Mouse (Mus musculus) cerebellum, adult 18-20 months (tissue): ENCODE data around the gene Elane.

ENCODE experiments used
- DNase-seq, 2 experiments: peaks; one replicate each; pipeline ENCODE4 v3.0.0; 2021

Elane gene

GRCm38 (mm10) chr10:79931797-79932196, 45.8 kb downstream of the Elane start:
- DNase-seq: peak in 1 of 2 experiments; percentile 4

DNA sequence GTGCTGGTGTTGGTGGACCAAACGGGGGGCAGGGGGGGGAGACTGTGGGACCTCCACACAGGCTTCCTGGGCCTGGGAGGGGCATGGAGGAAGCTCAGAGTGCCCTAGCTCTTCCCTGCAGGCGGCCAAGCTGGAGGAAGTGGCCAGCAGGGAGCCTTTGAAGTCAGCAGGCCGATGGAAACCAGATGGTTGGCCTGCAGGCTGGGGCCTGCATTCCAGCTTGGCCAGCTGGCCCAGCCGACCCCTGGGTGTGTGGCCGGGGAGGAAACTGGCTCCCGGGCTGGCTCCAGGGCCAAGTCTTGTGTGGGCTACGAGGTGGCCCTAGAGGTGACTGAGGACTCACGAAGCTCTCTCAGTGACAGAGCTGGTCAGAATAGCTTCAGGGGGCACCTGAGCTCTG, 46.7 kb downstream of the Elane start:
- peak; percentile 64 to 67 for DNase-seq

DNA sequence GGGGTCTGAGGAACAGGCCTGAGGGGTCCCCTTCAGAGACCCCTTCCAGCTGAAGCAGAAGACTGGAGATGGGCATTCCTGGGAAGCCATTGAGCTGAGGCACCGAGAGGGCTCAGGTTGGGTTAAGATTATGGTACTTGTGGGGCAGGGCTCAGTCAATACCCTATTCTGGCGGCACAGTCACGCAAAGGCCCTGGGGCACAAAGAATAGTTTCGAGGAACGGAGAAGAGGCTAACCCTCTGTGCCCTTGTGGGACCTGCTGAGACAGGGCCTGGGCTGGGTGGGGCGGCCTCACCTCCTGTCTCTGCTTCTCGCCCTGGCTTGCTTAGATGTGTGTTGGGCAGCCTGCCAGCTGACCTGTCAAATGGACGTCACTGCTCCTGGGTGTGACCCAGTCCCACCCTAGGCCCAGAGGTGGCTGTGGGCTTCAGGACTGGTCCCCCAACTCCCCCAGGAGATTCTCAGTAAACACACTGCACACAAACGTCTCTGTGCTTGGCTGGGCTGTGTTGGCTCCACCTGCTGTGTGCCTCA, 47.2 kb downstream of the Elane start:
- DNase-seq: peak; percentile 24 to 49

DNA sequence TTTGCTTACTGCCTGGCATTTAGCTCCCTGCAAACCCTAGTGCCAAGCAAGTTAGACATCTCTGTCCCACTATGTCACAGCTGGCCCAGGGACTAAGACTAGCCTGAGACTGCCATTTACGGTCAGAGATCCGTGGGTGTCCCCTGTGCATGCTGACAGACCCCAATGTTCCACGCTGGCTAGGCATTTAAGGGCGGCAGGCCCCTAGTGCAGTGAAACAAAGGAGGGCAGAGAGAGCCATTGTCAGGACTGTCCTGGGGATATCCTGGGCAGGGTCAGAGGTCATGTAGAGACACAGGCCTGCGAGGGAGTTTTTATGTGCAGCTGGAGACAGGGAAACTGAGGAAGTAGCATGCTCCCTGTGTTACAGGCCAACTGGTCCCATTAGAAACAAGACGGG, 47.8 kb downstream of the Elane start:
- no peak for DNase-seq

DNA sequence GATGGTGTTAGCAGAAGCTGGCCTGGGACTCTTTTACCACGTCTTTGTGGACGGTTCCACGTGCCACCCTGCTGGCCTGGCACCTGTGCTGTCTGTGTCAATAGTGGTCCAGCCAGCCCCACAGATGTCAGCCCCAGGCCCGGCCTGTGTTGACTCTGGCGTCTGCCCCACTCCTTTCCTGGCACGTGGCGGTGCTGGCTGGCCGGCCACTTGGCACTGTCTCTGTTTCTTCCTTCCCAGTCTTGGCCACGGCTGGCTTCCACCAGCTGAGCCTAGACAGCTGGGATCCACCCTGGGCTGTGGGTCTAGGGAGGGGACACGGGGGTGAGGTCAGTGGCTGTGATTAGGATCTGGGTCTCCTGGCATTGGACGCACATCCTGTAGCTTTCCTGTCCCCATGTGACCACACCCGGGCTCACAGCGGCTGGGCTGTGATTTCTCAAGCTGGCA, 48.2 kb downstream of the Elane start:
- DNase-seq: peak; percentile 68 to 70

DNA sequence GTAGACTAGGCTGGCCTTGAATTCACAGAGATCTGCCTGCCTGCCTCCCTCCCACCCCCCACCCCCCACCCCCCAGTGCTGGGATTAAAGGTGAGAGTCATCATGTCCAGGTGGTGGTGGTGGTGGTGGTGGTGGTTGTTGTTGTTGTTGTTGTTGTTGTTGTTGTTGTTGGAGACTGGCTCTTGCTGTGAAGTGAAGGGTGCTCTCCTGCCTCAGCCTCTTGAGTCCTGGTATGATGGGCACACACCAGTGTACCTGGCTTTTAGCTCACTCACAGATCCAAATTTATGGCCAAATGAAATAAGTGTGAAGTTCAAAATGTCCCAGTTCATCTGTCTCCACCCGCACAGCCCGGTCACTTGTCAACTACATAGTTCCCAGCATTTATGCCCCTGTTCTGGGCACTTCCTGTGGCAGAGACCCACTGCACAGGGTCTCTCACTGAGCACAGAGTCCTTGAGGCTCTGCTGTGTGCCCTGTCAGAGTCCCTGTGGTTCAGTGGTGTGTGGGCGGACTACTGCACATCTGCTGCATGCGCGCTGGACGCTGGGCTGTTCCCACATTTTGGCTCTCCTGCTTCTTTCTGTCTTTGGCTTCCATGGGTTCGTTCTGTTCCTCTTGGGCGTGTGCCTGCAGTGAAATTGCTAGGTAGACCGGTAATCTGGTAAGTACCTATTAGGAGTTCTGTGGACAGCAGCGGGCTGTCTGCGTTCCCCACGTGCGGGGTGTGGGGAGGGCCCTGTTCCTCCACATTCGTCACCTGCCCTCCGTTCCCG, 48.9 kb downstream of the Elane start:
- DNase-seq: peak in 1 of 2 experiments; percentile 16

DNA sequence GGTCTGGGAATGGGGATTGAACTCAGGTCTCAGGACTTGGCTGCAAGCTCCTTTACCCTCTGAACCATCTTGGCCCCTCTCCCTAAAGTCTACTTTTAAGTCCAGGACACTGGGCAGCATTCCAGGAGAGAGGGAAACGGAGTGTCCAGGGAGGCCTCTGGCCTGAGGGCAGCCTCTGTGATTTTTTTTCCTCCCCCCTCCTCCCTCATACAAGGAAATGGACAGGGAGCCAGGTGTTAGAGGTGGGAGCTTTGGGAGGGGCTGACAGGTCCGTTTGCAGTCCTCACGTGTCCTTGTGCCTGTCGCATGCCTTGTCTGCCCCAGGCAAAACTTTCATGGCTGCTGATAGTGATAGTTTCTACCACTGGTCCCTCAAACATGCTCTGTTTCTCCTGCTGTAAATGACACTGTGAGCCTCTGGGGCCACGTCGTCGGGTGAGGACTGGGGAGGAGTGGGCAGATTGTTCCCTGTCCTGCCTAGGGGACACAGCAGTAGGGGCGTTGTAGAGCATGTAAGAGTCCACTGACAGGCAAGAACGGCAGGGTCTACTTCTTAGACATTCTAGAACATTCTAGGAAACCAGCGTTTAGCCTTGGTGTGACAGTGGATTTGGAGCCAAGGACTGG, 50.4 kb downstream of the Elane start:
- peak in 1 of 2 experiments; percentile 5 for DNase-seq

DNA sequence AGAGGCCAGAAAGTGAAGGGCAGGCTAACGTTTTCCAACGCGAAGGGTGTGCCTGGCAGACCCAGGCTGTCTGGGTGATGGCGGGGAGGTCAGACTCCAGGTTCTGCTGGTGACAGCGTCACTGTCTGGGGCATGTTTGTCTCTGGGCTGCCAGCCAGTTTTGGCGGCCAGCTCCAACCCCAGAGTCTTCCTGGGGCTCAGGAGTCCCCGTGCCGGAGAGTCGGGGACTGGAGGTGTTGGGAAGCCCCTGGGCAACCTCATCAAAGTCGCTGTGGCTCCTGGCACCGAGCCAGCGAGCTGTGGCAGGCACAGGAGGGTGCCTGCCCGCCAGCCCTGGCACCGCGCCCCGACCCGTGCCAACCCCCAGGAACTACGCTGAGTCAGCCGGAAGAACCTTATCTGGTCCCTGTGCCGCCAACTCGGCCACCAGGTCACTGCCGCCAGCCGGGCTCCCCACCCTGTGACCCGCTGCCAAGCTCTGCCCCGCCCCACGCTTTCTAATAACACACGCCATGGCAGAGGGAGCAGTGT, 50.9 kb downstream of the Elane start:
- peak; percentile 65 to 71 for DNase-seq
